Mouse (Mus musculus) lung, postnatal 14 days (tissue): Measurements from ENCODE around the gene Ncln.

Experiments used
- DNase-seq: peaks from one replicate; pipeline ENCODE4 v3.0.0; 2021

Gene Ncln

GRCm38 (mm10) chr10:81496264-81496901 is at the start of gene Ncln:
Gene Ncln, minus strand, starts transcription at chr10:81496392.
- peak; percentile 98 for DNase-seq

- peak; percentile 100 for DNase-seq
These were observed 49.1 kb upstream of the Ncln start, which contains the start of gene Gna11 for GRCm38 (mm10) chr10:81545161-81545747. Gene Gna11, minus strand, starts transcription at chr10:81545190.

GRCm38 (mm10) chr10:81544296-81545160 is 48.3 kb upstream of the Ncln start:
- no peak for DNase-seq

- DNase-seq = no peak
These were observed 47.4 kb upstream of the Ncln start for GRCm38 (mm10) chr10:81543633-81544032.

- DNase-seq = no peak
These were observed 46.7 kb upstream of the Ncln start for GRCm38 (mm10) chr10:81542727-81543460.

- DNase-seq = peak; percentile 70
These were observed 45.6 kb upstream of the Ncln start for GRCm38 (mm10) chr10:81541803-81542202.

GRCm38 (mm10) chr10:81541363-81541762 is 45.2 kb upstream of the Ncln start:
- no peak for DNase-seq

GRCm38 (mm10) chr10:81538321-81539048 is 42.3 kb upstream of the Ncln start:
- no peak for DNase-seq

- no peak for DNase-seq
These were observed 41.2 kb upstream of the Ncln start for GRCm38 (mm10) chr10:81537429-81537828.

- DNase-seq = no peak
These were observed 40.5 kb upstream of the Ncln start for GRCm38 (mm10) chr10:81536734-81537133.

- no peak for DNase-seq
These were observed 38.6 kb upstream of the Ncln start for GRCm38 (mm10) chr10:81534826-81535225.

GRCm38 (mm10) chr10:81526779-81527178 is 30.6 kb upstream of the Ncln start:
- DNase-seq = peak; percentile 91

- no peak for DNase-seq
These were observed 29.0 kb upstream of the Ncln start for GRCm38 (mm10) chr10:81525017-81525694.

- DNase-seq = no peak
These were observed 27.9 kb upstream of the Ncln start, which contains the start of gene Gna15 for GRCm38 (mm10) chr10:81524051-81524605. Gene Gna15, minus strand, starts transcription at chr10:81524225.

- no peak for DNase-seq
These were observed 27.4 kb upstream of the Ncln start for GRCm38 (mm10) chr10:81523570-81523969.

GRCm38 (mm10) chr10:81523142-81523541 is 26.9 kb upstream of the Ncln start:
- DNase-seq = no peak

GRCm38 (mm10) chr10:81519978-81520365 is 23.8 kb upstream of the Ncln start:
- no peak for DNase-seq

GRCm38 (mm10) chr10:81519227-81519977 is 23.2 kb upstream of the Ncln start:
- no peak for DNase-seq

GRCm38 (mm10) chr10:81518546-81518945 is 22.4 kb upstream of the Ncln start:
- DNase-seq = peak; percentile 80

GRCm38 (mm10) chr10:81517227-81517626 is 21.0 kb upstream of the Ncln start:
- DNase-seq = no peak

GRCm38 (mm10) chr10:81513798-81514197 is 17.6 kb upstream of the Ncln start:
- no peak for DNase-seq
